ENCODE assay signal across 8 mouse cellular contexts in genomic region chr4:154944121-154944590, GRCm38 (mm10). TPM values are rescaled to one million over a fixed set of nuclear protein-coding genes. Genes with fewer than 3 reads are reported as not detected.
DNase-seq lines count a peak whose midpoint lies in the region; ATAC-seq lines count a peak whose summit lies in the region.

No protein-coding gene starts in this region.

- H3K4me2 ChIP-seq in intestine, embryonic 16.5 days (ENCODE audit: low read depth, low read length), result no peak overlapping the region

- peaks cover 12% of the 10 kb centered on the region for H3K4me1 ChIP-seq in intestine, embryonic 16.5 days (ENCODE audit: control insufficient read depth, insufficient read depth, low read length)

- WGBS in intestine, embryonic 16.5 days, result 34% methylated on average over 2 of the region's 2 CpGs

- peak; percentile 92 for ATAC-seq in granulocyte monocyte progenitor cell, adult 5-6 weeks (replicated peaks; ENCODE audit: poor library complexity, severe bottlenecking)
- ATAC-seq in intestine, embryonic 16.5 days, result peak; percentile 80

- H3K36me3 ChIP-seq in intestine, embryonic 16.5 days (ENCODE audit: control insufficient read depth, insufficient read depth, low read length), result no peaks in the 10 kb centered on the region

- no peaks in the 10 kb centered on the region; the same call in 1 of the 2 replicates for H3K27me3 ChIP-seq in intestine, embryonic 16.5 days (replicated peaks; ENCODE audit: control insufficient read depth, insufficient read depth, low read length)

- no peak overlapping the region for H3K9ac ChIP-seq in intestine, embryonic 16.5 days (ENCODE audit: low read depth, low read length)

- no peak overlapping the region for H3K27ac ChIP-seq in intestine, embryonic 16.5 days (ENCODE audit: low read length)

- no peaks in the 10 kb centered on the region for H3K9me3 ChIP-seq in intestine, embryonic 16.5 days (ENCODE audit: control insufficient read depth, low read length)

- intact Hi-C loops in left cerebral cortex, postnatal 36 days (cut with DNase I), result loop anchor here (1.0 to 5.0 kb wide), 2 partner anchors 20 to 67 kb away; partner anchors contain the start of gene Pank4

- DNase-seq in ovary, adult 18-20 months (ENCODE audit: low spot score), result peak; percentile 70
- DNase-seq in ovary, postnatal 10 days (ENCODE audit: low spot score), result no peak
- DNase-seq in embryo, embryonic 11.5 days (ENCODE audit: low read depth, low spot score), result peak; percentile 82
- DNase-seq in left cerebral cortex, postnatal 36 days (ENCODE audit: low spot score in 2 of 2), result peak; percentile 66 to 69
- peak; percentile 92 for DNase-seq in mesoderm, embryonic 11.5 days (ENCODE audit: low read depth, low spot score)
- DNase-seq in skeletal muscle tissue, adult 2 months (ENCODE audit: low read depth, low spot score), result peak; percentile 93

- no peak overlapping the region for H3K4me3 ChIP-seq in intestine, embryonic 16.5 days (ENCODE audit: low read length)

RNA-seq across cellular contexts. Expression of gene Tnfrsf14, which starts 15.8 kb away (rescaled TPM):
- 85.4 and 110 TPM in 2 replicates for total RNA-seq in granulocyte monocyte progenitor cell, adult 5-6 weeks (2014; fragmentation: Nextera tagmentation)
- total RNA-seq in granulocyte monocyte progenitor cell, adult 5-6 weeks (2017), result 33.2 and 38.4 TPM in 2 replicates
- polyA plus RNA-seq in intestine, embryonic 16.5 days (2015; fragmentation: Nextera tagmentation; extraction: Ambion mirVana), result 2.3 and 3.5 TPM in 2 replicates
- total RNA-seq in left cerebral cortex, postnatal 36 days (2021), result 1 to 10 TPM; 1.5 to 2.1 TPM

RNA-seq across cellular contexts. Expression of gene Hes5, which starts 16.6 kb away (rescaled TPM):
- 0.85 TPM in 1 of 2 replicates, not detected in the other for total RNA-seq in granulocyte monocyte progenitor cell, adult 5-6 weeks (2014; fragmentation: Nextera tagmentation)
- 0.52 TPM in 1 of 2 replicates, not detected in the other for total RNA-seq in granulocyte monocyte progenitor cell, adult 5-6 weeks (2017)
- polyA plus RNA-seq in intestine, embryonic 16.5 days (2015; fragmentation: Nextera tagmentation; extraction: Ambion mirVana), result 1.3 and 1.4 TPM in 2 replicates
- 10 to 100 TPM; 36.5 to 38.6 TPM for total RNA-seq in left cerebral cortex, postnatal 36 days (2021)

RNA-seq across cellular contexts. Expression of gene Pank4, which starts 19.8 kb away (rescaled TPM):
- total RNA-seq in granulocyte monocyte progenitor cell, adult 5-6 weeks (2014; fragmentation: Nextera tagmentation), result 36.3 and 45.1 TPM in 2 replicates
- total RNA-seq in granulocyte monocyte progenitor cell, adult 5-6 weeks (2017), result 17.3 and 20.8 TPM in 2 replicates
- polyA plus RNA-seq in intestine, embryonic 16.5 days (2015; fragmentation: Nextera tagmentation; extraction: Ambion mirVana), result 32.4 and 34.2 TPM in 2 replicates
- total RNA-seq in left cerebral cortex, postnatal 36 days (2021), result 10 to 100 TPM; 35.2 to 46.6 TPM

RNA-seq across cellular contexts. Expression of gene Fam213b, which starts 45.2 kb away (rescaled TPM):
- 6.9 and 8.5 TPM in 2 replicates for total RNA-seq in granulocyte monocyte progenitor cell, adult 5-6 weeks (2014; fragmentation: Nextera tagmentation)
- total RNA-seq in granulocyte monocyte progenitor cell, adult 5-6 weeks (2017), result 2.9 and 6.7 TPM in 2 replicates
- polyA plus RNA-seq in intestine, embryonic 16.5 days (2015; fragmentation: Nextera tagmentation; extraction: Ambion mirVana), result 39.7 and 42.8 TPM in 2 replicates
- total RNA-seq in left cerebral cortex, postnatal 36 days (2021), result 10 to 100 TPM; 51.1 to 68.5 TPM

Comparison
In these comparisons a context has a peak if more than half of its experiments do, and no peak if none do; other contexts are left out.
1. RNA of gene Tnfrsf14, which starts 15.8 kb away (total RNA-seq): 33.2 to 110 TPM in granulocyte monocyte progenitor cell, adult 5-6 weeks; 1.5 to 2.1 TPM in left cerebral cortex, postnatal 36 days; every median in the first group is over 10 times any median in the second.
2. RNA of gene Hes5, which starts 16.6 kb away (total RNA-seq): 36.5 to 38.6 TPM in left cerebral cortex, postnatal 36 days; 0.52 to 0.85 TPM in granulocyte monocyte progenitor cell, adult 5-6 weeks; every median in the first group is over 10 times any median in the second.